Mouse (Mus musculus) thymus, postnatal 4 days (tissue): ENCODE results near the gene Ubl7.
"Not testable (repeated sequence)": the region's sequence is repeated elsewhere in the genome, so short reads cannot be mapped to it uniquely, and the experiment has no call there.

Experiments used
- DNase-seq: peaks from one replicate; pipeline ENCODE4 v3.0.0; 2021

The Ubl7 gene

GRCm38 (mm10) chr9:57910254-57911160 is at the start of gene Ubl7:
Gene Ubl7 (plus strand): TSS chr9:57910979.
- DNase-seq, result peak; percentile 91

GRCm38 (mm10) chr9:57861951-57862471 is 48.8 kb upstream of the Ubl7 start:
- DNase-seq, result peak; percentile 66

- DNase-seq, result no peak
Measured at GRCm38 (mm10) chr9:57864336-57864735, 46.4 kb upstream of the Ubl7 start.

GRCm38 (mm10) chr9:57866530-57866929 is 44.2 kb upstream of the Ubl7 start:
- peak; percentile 48 for DNase-seq

- DNase-seq, result no peak
Measured at GRCm38 (mm10) chr9:57867236-57867635, 43.5 kb upstream of the Ubl7 start.

- DNase-seq, result no peak
Measured at GRCm38 (mm10) chr9:57867880-57868279, 42.9 kb upstream of the Ubl7 start.

- no peak for DNase-seq
Measured at GRCm38 (mm10) chr9:57868767-57869166, 42.0 kb upstream of the Ubl7 start.

GRCm38 (mm10) chr9:57870273-57870816 is 40.4 kb upstream of the Ubl7 start:
- DNase-seq, result no peak

- DNase-seq, result no peak
Measured at GRCm38 (mm10) chr9:57874134-57874533, 36.6 kb upstream of the Ubl7 start.

GRCm38 (mm10) chr9:57874994-57875393 is 35.8 kb upstream of the Ubl7 start:
- DNase-seq, result no peak

GRCm38 (mm10) chr9:57879213-57879612 is 31.6 kb upstream of the Ubl7 start:
- no peak for DNase-seq

- no peak for DNase-seq
Measured at GRCm38 (mm10) chr9:57880278-57880677, 30.5 kb upstream of the Ubl7 start.

GRCm38 (mm10) chr9:57881781-57882180 is 29.0 kb upstream of the Ubl7 start:
- not testable (repeated sequence) for DNase-seq

GRCm38 (mm10) chr9:57883413-57883812 is 27.4 kb upstream of the Ubl7 start:
- no peak for DNase-seq

GRCm38 (mm10) chr9:57888119-57888518 is 22.7 kb upstream of the Ubl7 start:
- DNase-seq, result no peak

GRCm38 (mm10) chr9:57900478-57900877 is 10.3 kb upstream of the Ubl7 start:
- no peak for DNase-seq

- DNase-seq, result no peak
Measured at GRCm38 (mm10) chr9:57901197-57901596, 9.6 kb upstream of the Ubl7 start.

- DNase-seq, result no peak
Measured at GRCm38 (mm10) chr9:57901601-57902000, 9.2 kb upstream of the Ubl7 start.

- DNase-seq, result no peak
Measured at GRCm38 (mm10) chr9:57902132-57902531, 8.6 kb upstream of the Ubl7 start.

- DNase-seq, result no peak
Measured at GRCm38 (mm10) chr9:57903589-57904249, 7.1 kb upstream of the Ubl7 start.

- DNase-seq, result no peak
Measured at GRCm38 (mm10) chr9:57904250-57904644, 6.5 kb upstream of the Ubl7 start.

- DNase-seq, result no peak
Measured at GRCm38 (mm10) chr9:57907206-57907605, 3.6 kb upstream of the Ubl7 start.

GRCm38 (mm10) chr9:57912571-57912970 is 1.8 kb downstream of the Ubl7 start:
- no peak for DNase-seq
